Mouse (Mus musculus) kidney, postnatal 25 days (tissue): ENCODE measurements around the gene Ccdc121.
"Not testable (repeated sequence)": the region's sequence is repeated elsewhere in the genome, so short reads cannot be mapped to it uniquely, and the experiment has no call there.

Source experiments
- DNase-seq, 2 experiments: peaks; one replicate each; pipeline ENCODE4 v3.0.0; 2021; ENCODE audit warnings: mixed read lengths in 2 of 2

Ccdc121 gene

DNA sequence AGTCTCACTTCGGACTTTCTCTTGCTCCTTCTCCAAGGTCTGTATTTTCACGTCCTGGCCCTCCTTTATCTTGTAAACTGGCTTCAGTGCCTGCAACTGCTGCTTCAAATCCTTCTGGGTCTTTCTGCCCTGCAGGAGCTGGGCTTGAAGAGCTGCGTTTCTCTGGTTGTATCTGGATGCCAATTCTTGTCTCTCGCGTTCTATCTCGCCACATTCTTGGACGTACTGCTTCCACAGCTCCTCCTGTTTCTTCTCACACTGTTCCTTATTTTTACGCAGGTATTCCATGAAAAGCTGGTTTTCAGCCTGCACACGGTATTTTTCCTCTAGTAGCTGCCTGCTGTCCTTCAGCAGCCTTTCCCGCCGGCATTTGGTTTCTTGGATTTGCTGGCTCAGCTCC, 396 bp downstream of the Ccdc121 start:
- DNase-seq: not testable (repeated sequence)

DNA sequence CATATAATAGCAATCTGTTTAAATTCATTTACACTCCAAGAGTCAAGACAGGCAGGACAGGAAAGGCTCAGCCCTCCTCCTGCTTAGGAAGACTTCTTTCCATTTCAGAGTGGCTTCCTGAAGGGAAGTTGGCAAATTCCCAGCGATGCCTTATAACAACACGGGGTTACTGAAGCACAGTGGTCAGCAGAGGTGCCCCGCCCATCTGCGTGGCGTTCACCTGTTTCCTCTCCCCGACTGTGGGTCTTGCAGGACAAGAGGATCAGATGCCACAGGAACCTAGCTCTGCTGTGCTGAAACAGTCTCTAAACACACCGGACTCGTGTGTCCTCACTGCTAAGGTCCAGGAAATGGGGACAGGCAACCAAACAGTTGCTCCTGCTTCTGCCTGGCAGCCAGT, 5.9 kb downstream of the Ccdc121 start:
- peak; percentile 23 to 41 for DNase-seq

DNA sequence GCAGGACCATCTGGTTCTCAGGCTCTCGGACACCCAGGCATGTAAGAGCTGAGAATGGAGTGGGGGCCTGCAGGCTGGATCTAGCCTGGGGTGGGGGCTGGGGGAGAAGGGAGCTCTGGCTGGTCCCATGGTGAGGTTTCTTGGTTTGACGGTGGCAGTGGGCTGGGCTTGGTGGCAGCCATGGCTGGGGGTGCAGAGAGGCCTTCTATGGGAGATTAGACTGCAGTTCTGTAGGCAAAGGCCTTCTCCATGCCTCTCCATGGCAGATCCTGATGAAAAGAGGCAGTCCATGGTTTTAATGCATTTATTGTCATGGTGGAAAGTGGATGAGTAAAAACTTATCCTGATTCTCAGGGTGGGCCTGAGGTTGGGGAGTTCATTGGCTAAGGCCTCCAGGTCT, 7.8 kb downstream of the Ccdc121 start:
- DNase-seq: no peak

DNA sequence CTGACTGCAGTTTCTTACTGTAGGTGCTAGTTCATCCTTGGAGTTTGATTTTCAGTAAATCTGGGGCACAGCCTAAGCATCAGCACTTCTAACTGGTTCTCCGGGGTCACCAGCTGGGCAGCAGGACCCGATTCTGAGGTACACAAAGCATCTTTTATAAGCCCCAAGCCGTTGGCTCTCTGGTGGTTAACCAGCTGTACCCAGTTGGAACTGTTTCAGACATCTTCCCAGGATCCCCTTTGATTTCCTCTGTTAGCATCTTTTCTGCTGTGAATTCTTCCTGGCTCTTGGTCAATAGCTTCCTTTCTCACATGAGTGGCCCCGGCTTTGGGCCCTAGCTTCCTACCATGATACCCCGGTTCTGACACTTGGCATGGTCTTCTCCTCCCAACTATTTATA, 26.6 kb downstream of the Ccdc121 start:
- DNase-seq: peak in 1 of 2 experiments; percentile 6

DNA sequence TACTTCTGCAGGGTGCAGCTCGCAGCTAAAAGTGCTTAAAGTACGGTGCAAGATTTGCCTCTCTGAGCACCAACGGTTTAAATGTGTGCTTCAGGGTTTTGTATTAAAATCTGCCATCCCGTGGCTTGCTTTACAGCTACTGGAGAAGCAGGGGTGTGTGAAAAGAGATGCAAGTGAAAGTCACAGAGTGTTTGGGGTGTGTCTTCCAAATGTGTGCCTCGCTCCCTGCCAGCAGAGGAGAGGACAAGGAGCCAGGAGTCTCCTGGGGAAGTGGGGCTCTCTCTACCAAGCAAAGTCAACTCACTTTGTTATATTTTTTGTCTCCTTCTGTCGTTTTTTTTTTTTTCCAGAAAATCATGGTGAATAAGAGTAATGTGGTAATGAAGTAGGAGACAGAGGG, 34.7 kb downstream of the Ccdc121 start:
- DNase-seq: peak in 1 of 2 experiments; percentile 4

DNA sequence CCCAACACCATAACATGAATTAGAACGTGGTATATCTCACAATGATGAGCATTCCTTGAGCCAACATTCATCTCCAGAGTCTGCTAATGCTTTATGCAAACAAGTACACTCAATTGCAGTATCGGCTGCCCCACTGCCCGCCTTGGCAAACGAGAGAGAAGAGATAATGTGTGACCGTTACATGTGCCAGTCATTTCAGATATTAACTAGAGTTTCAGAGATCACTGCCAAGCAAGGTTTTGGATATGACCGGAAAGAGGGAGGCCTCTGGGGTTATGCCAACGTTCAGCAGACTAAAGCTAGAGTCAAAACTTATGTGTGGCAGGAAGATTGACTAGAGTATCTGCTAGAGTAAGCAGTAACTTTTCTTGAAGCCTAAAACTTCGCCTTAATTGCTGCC, 35.1 kb downstream of the Ccdc121 start:
- peak; percentile 49 to 54 for DNase-seq

DNA sequence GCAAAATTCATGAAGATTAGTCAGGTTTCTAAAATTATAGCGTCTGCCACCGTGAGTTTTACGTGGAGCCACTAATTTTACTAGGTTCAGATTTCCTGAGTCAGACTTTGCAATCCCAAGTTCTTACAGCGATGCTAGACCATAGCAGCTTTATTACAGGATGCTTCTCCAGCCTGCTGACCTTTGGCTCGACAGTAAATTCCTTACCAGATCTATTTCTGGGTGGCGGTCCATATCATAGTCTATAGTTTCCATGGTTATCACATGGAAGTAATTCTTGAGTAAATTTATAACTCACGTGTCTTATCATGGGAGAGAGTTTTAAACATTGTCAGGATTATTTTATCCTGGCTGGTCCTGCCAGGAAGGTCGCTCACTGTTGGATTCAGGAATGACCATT, 41.8 kb downstream of the Ccdc121 start:
- no peak for DNase-seq

DNA sequence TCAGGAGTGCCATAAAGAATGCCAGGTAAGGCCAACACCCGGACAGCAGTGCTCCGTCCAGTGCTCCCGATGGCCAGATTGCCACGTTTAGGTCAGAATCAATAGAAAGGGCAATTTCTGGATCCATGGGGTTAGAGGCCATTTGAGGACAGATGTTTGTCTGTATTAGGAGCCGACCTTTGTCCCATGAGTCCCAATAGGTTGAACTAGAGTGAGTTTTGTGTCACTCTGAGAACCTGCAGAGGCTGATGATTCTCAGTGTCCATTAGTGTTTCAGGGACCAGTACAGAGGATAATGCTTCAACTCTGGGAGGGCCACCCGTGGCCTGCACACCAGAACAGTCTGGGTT, 44.0 kb downstream of the Ccdc121 start:
- no peak for DNase-seq

DNA sequence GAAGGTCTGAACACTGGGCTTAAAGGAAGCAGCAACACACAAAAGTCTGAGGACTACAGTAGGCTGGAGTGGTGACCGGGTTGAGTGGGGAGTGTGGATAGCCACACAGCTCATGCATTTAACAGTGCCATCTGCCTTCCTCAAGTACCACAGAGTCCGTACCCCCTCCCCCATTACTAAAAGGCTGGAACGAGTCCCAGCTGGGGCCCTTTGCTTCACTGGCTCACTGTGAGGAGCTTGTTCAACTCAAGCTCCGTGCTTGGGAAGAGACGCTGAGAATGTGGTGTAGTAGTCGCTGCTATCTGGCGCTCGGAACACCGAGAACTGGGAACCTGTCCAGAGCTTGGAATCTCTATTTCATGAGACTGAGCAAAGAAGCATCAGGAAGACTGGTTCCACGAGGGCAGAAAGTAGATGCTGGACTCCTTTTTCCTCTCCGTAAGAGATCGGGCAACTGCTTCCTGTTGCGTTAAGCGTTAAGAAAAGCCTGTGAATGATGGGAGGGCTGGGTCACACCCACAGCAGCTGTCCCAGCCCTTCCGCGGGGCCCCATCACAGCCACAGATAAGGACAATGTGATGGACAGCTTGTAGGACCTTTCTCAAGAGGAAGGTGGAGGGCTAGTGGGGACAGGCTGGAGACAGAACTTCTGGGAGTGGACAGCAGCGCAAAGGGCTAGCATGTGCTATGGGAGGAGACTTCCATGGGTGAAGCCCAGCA, 44.5 kb downstream of the Ccdc121 start:
- peak in 1 of 2 experiments; percentile 20 for DNase-seq

DNA sequence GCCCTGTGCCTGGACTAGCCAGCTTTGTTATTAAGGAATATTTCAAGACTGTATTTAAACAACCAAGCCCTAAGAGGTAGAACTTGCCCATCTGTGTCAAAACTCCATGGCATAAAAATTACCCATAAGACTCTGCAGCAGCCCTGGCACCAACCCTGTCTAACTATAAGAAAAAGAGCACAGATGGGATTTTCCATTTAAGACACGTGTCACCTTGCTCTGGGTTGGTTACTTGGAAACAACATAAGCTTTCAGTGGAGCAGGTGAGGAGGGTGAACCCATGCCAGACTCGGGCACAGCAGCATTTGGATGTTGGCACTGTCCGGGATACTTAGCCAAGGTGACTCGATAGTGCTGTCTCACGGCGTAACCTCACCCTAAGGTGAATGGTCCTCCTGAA, 45.2 kb downstream of the Ccdc121 start:
- DNase-seq: peak in 1 of 2 experiments; percentile 17

DNA sequence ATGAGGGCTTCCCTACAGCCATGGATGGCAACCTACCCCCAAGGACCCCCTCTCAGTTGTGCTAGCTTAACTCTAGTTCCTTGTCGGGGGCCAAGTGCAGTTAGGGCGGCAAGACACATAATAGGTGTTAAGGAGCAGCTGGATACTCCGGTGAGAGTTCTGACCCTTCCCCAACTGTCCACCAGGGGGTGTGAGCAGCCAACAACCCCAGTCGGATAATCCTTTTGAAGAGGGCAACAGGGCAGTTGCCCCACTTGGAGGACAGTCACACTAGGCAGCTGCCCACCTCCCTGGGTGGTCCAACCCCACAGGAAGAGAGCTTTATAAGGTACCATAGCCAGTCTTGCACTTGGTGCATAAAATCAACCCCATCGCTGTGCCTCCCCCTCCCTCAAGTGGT, 46.2 kb downstream of the Ccdc121 start:
- DNase-seq: peak in 1 of 2 experiments; percentile 45

DNA sequence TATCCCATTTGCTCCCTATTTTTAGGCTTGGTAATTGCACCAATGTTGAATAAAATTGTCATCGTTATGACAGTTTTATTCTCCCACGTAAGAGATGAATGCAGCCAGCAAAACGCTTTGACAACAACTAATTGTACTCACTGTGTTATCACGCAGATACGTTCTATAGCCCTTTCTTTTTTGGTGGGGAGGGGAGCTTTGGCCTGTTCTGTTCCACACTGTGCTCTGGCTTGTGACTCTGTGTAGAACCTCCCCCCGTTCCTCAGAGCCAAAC, 48.4 kb downstream of the Ccdc121 start:
- no peak for DNase-seq

DNA sequence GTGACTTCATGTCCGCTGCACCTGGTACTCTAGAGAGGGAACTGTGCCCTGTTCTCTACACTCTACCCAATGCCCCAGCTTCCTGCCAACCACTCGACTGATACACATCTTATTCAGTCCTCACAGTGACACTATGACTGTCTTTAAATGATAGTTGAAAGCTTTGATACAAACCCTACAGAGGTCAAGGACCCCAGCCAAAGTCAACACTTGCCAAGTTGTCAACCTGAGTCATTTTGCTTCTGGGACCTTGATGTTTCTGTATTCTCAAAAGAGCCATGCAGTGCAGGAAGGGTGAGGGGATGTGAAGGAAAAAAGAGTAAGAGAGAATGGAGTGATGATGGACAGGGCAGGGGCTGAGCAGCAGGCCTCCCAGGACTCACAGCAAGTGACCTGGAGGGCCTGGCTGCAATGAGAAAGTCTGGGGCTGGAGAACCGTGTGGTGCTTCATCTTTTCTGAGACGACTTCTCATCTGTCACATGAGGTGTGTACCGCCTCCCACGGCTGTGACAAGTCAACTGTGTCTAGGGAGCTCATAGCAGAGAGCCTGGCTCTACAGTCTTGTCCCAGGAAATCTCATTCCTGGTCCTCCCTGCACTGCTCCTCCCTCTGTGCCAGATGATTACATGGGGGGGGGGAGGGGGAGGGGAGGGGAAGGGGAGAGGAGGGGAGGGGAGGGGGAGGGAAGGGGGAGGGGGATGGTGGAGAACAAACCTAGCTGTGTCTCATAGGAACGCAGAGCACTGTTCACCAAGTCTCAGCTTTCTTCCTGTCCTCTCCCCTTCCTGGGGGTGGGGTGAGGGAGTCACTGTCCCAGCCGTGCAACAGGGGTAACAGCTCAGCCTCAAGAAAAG, 49.0 kb downstream of the Ccdc121 start:
- no peak for DNase-seq

DNA sequence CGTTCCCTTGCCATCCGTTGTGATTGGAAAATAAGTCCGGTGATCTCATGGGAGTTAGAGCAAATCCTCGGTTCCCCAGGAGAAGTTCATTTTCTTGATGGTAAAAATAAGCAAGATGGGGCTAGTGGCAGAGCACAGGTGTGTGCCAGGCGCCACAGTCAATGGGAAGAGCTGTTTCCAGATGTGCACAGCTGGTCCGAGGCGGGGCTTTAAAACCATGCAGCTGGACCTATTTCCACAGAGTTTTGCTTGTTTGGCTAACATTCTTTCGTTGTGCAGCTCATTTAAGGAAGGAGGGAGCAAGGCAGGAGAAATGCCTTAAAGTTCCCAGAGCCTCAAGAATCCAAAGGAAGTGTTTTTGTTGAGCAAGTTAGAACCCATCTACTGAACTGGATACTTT, 49.8 kb downstream of the Ccdc121 start:
- DNase-seq: no peak

DNA sequence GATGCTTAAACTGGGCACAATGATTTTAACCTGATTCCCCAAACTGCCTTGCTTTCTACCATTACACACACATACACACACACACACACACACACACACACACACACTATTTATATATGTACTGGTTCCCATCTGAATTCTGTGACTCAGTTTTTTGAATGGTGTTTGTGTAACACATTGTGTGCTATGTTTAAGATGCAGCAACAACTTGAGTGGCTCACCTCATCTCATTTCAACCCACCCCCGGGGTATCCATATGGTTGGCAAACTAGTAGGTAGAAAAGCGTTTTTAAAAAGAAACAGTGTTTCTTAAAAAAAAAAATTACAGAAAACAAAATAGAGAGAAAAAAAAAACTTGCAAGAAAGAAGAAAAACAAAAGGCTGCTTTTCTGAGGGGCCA, 51.0 kb downstream of the Ccdc121 start:
- DNase-seq: no peak
